Mouse (Mus musculus) myocyte (in vitro differentiated cells): Measurements from ENCODE around the gene Mtf2. TPM values are rescaled to one million over a fixed set of nuclear protein-coding genes. Genes with fewer than 3 reads are reported as not detected.

Experiments used
- H3K27me3 ChIP-seq: one replicate; pipeline ENCODE4 v1.6.1; 2011; ENCODE audit not compliant: control insufficient read depth, insufficient read depth, insufficient read length
- H3K36me3 ChIP-seq: one replicate; pipeline ENCODE4 v1.6.1; 2011; ENCODE audit not compliant: control insufficient read depth, insufficient read depth
- H3K4me2 ChIP-seq: one replicate; pipeline ENCODE4 v1.6.1; 2011; ENCODE audit warnings: low read depth, control low read depth
- H3K4me3 ChIP-seq: one replicate; pipeline ENCODE4 v1.5.1; 2011; ENCODE audit warnings: mild to moderate bottlenecking, control low read depth, moderate library complexity
- H3K79me2 ChIP-seq: one replicate; pipeline ENCODE4 v1.6.1; 2011; ENCODE audit not compliant: control insufficient read depth, insufficient read depth
- H3ac ChIP-seq: one replicate; pipeline ENCODE4 v1.6.1; 2011; ENCODE audit not compliant: control insufficient read depth, insufficient read length
- CEBPB ChIP-seq: IDR thresholded peaks from 2 replicates; pipeline ENCODE4 v1.6.1; 2011; ENCODE audit warnings: mild to moderate bottlenecking, moderate library complexity; ENCODE audit not compliant: poor library complexity, insufficient read depth, severe bottlenecking
- E2F4 ChIP-seq: IDR thresholded peaks from one replicate; pipeline ENCODE4 v1.6.1; 2011; ENCODE audit warnings: mild to moderate bottlenecking, control low read depth, moderate library complexity; ENCODE audit not compliant: insufficient read depth
- MAX ChIP-seq: IDR thresholded peaks from one replicate; pipeline ENCODE4 v1.6.1; 2011; ENCODE audit warnings: low read depth, mild to moderate bottlenecking, control low read depth
- MYOD1 ChIP-seq, 3 experiments: IDR thresholded peaks; one replicate each; pipeline ENCODE4 v1.6.1; 2011; ENCODE audit warnings: control low read depth in 2 of 3, low read depth in 2 of 3, mild to moderate bottlenecking in 2 of 3, moderate library complexity in 1 of 3; ENCODE audit not compliant: insufficient read length in 2 of 3, control insufficient read depth in 1 of 3
- MYOG ChIP-seq, 3 experiments: IDR thresholded peaks; one replicate each; pipeline ENCODE4 v1.6.1; 2011; ENCODE audit warnings: control low read depth in 2 of 3, low read depth in 2 of 3, mild to moderate bottlenecking in 2 of 3; ENCODE audit not compliant: insufficient read length in 2 of 3, control insufficient read depth in 1 of 3, insufficient read depth in 1 of 3
- POLR2A ChIP-seq: IDR thresholded peaks from one replicate; pipeline ENCODE4 v1.6.1; 2011; ENCODE audit warnings: low read depth, mild to moderate bottlenecking, control low read depth, moderate library complexity; ENCODE audit not compliant: insufficient read length
- POLR2AphosphoS2 ChIP-seq: IDR thresholded peaks from one replicate; pipeline ENCODE4 v1.6.1; 2011; ENCODE audit warnings: low read depth, control low read depth; ENCODE audit not compliant: insufficient read length
- REST ChIP-seq: IDR thresholded peaks from one replicate; pipeline ENCODE4 v1.6.1; 2011; ENCODE audit warnings: mild to moderate bottlenecking, control low read depth, moderate library complexity; ENCODE audit not compliant: insufficient read depth, insufficient read length
- SRF ChIP-seq: IDR thresholded peaks from one replicate; pipeline ENCODE4 v1.6.1; 2011; ENCODE audit warnings: low read depth; ENCODE audit not compliant: control insufficient read depth, insufficient read length
- TCF12 ChIP-seq: IDR thresholded peaks from one replicate; pipeline ENCODE4 v1.6.1; 2011; ENCODE audit warnings: mild to moderate bottlenecking, control low read depth; ENCODE audit not compliant: poor library complexity, insufficient read depth, severe bottlenecking
- TCF3 ChIP-seq: IDR thresholded peaks from one replicate; pipeline ENCODE4 v1.6.1; 2011; ENCODE audit warnings: low read depth, control low read depth; ENCODE audit not compliant: insufficient read length
- USF1 ChIP-seq: IDR thresholded peaks from one replicate; pipeline ENCODE4 v1.6.1; 2011; ENCODE audit warnings: low read depth, mild to moderate bottlenecking, control low read depth, moderate library complexity
- polyA plus RNA-seq: library from polyadenylated mRNA; unstranded; fragments of >200 nt; fragmentation: generic; extraction: Trizol; gene quantifications from one replicate; pipeline ENCODE4 v1.2.1, GENCODE M21; 2012; ENCODE audit warnings: missing spikeins

Mtf2 gene
- polyA plus RNA-seq, 1 experiment: 6.9 TPM

GRCm38 (mm10) chr5:108052200-108052599 lies 13.3 kb upstream of the Mtf2 start:
- H3K4me2 ChIP-seq: no peak overlapping the region
- H3K4me3 ChIP-seq: no peak overlapping the region
- TF ChIP-seq REST: no peak
- no peak for TF ChIP-seq TCF12
- no peak for TF ChIP-seq USF1
- no peak for TF ChIP-seq MAX
- no peak for TF ChIP-seq POLR2AphosphoS2
- no peak for TF ChIP-seq MYOG (IDR thresholded peaks at IDR 0.05; ENCODE audit: control insufficient read depth in 1 of 3, insufficient read depth in 1 of 3, insufficient read length in 2 of 3, low read depth in 2 of 3)
- TF ChIP-seq MYOD1 (IDR thresholded peaks at IDR 0.05; ENCODE audit: control insufficient read depth in 1 of 3, insufficient read length in 2 of 3, low read depth in 2 of 3): no peak
- no peak for TF ChIP-seq TCF3
- no peak for TF ChIP-seq E2F4
- no peak for TF ChIP-seq POLR2A
- H3K79me2 ChIP-seq: no peaks in the 10 kb centered on the region
- H3K27me3 ChIP-seq: no peaks in the 10 kb centered on the region
- H3ac ChIP-seq: no peak overlapping the region
- H3K36me3 ChIP-seq: no peaks in the 10 kb centered on the region

GRCm38 (mm10) chr5:108053566-108053965 lies 11.9 kb upstream of the Mtf2 start:
- no peak for TF ChIP-seq TCF3
- no peak for TF ChIP-seq TCF12
- TF ChIP-seq USF1: no peak
- no peak for TF ChIP-seq REST
- no peak for TF ChIP-seq E2F4
- no peak for TF ChIP-seq POLR2A
- no peak for TF ChIP-seq SRF
- no peak for TF ChIP-seq MYOG (IDR thresholded peaks at IDR 0.05; ENCODE audit: control insufficient read depth in 1 of 3, insufficient read depth in 1 of 3, insufficient read length in 2 of 3, low read depth in 2 of 3)
- TF ChIP-seq POLR2AphosphoS2: no peak
- TF ChIP-seq MYOD1 (IDR thresholded peaks at IDR 0.05; ENCODE audit: control insufficient read depth in 1 of 3, insufficient read length in 2 of 3, low read depth in 2 of 3): no peak
- TF ChIP-seq CEBPB: no peak
- Histone ChIP-seq H3K4me3 (no peak overlapping the region), H3K79me2 (no peaks in the 10 kb centered on the region), H3K27me3 (no peaks in the 10 kb centered on the region), H3K4me2 (no peak overlapping the region), H3K36me3 (no peaks in the 10 kb centered on the region), H3ac (no peak overlapping the region)

GRCm38 (mm10) chr5:108060413-108060812 lies 5.1 kb upstream of the Mtf2 start:
- Histone ChIP-seq H3K4me3 (no peak overlapping the region), H3K4me2 (no peak overlapping the region), H3K27me3 (no peaks in the 10 kb centered on the region), H3K36me3 (no peaks in the 10 kb centered on the region), H3ac (no peak overlapping the region), H3K79me2 (no peaks in the 10 kb centered on the region)
- TF ChIP-seq MAX (no peak), TCF12 (no peak), POLR2A (no peak)

- H3K36me3 ChIP-seq: peaks cover 34% of the 10 kb centered on the region
- no peaks in the 10 kb centered on the region for H3K27me3 ChIP-seq
- TF ChIP-seq TCF12 (no peak), SRF (no peak), MYOD1 (IDR thresholded peaks at IDR 0.05; ENCODE audit: control insufficient read depth in 1 of 3, insufficient read length in 2 of 3, low read depth in 2 of 3) (no peak), CEBPB (no peak), MYOG (IDR thresholded peaks at IDR 0.05; ENCODE audit: control insufficient read depth in 1 of 3, insufficient read depth in 1 of 3, insufficient read length in 2 of 3, low read depth in 2 of 3) (no peak), TCF3 (no peak), USF1 (no peak), POLR2AphosphoS2 (no peak), MAX (no peak), POLR2A (no peak), E2F4 (no peak), REST (no peak)
- no peak overlapping the region for H3K4me2 ChIP-seq
- no peak overlapping the region for H3ac ChIP-seq
- H3K4me3 ChIP-seq: no peak overlapping the region
- peaks cover 96% of the 10 kb centered on the region for H3K79me2 ChIP-seq
Measured at GRCm38 (mm10) chr5:108072301-108072700, 6.8 kb downstream of the Mtf2 start.

- no peak for TF ChIP-seq POLR2AphosphoS2
- no peak for TF ChIP-seq REST
- Histone ChIP-seq H3K27me3 (no peaks in the 10 kb centered on the region), H3ac (no peak overlapping the region), H3K4me3 (no peak overlapping the region), H3K4me2 (no peak overlapping the region), H3K79me2 (peaks cover 86% of the 10 kb centered on the region), H3K36me3 (peaks cover 25% of the 10 kb centered on the region)
Measured at GRCm38 (mm10) chr5:108076241-108076640, 10.8 kb downstream of the Mtf2 start.
